Mouse (Mus musculus): ENCODE measurements around the gene Cct4. TPM values are rescaled to one million over a fixed set of nuclear protein-coding genes. Genes with fewer than 3 reads are reported as not detected.

Cct4 gene
- polyA plus RNA-seq (2014; fragmentation: Illumina TruSeq; extraction: RNeasy Lipid Tissue Mini Kit (QIAGEN cat#74804); ENCODE audit: low read depth, low replicate concordance) = 397 TPM

GRCm38 (mm10) chr11:22990393-22991126 is at the start of gene Cct4:
Gene Cct4 (plus strand): TSS chr11:22990519.

GRCm38 (mm10) chr11:22971835-22972709 is 18.2 kb upstream of the Cct4 start, which contains the start of gene Zrsr1:
Gene Zrsr1 (plus strand): TSS chr11:22972005.

GRCm38 (mm10) chr11:22981984-22982757 is 8.1 kb upstream of the Cct4 start, which contains the start of the genes Gm28048 and Commd1:
Gene Gm28048 (minus strand): TSS chr11:22982090.
Gene Commd1 (minus strand): TSS chr11:22982382.

GRCm38 (mm10) chr11:23007481-23008180 is 17.3 kb downstream of the Cct4 start, which contains the start of gene Fam161a:
Gene Fam161a (plus strand): TSS chr11:23007531.

Other genes with a start within 250 kb of the Cct4 start
- gene B3gnt2, start 129.6 kb upstream of the Cct4 start, polyA plus RNA-seq (2014; fragmentation: Illumina TruSeq; extraction: RNeasy Lipid Tissue Mini Kit (QIAGEN cat#74804); ENCODE audit: low read depth, low replicate concordance) = 41.5 TPM
- gene Zrsr1, start 18.5 kb upstream of the Cct4 start, polyA plus RNA-seq (2014; fragmentation: Illumina TruSeq; extraction: RNeasy Lipid Tissue Mini Kit (QIAGEN cat#74804); ENCODE audit: low read depth, low replicate concordance) = 65.2 TPM
- gene Gm28048, start 8.4 kb upstream of the Cct4 start, polyA plus RNA-seq (2014; fragmentation: Illumina TruSeq; extraction: RNeasy Lipid Tissue Mini Kit (QIAGEN cat#74804); ENCODE audit: low read depth, low replicate concordance) = 187 TPM
- 72.3 TPM for gene Commd1, start 8.1 kb upstream of the Cct4 start, polyA plus RNA-seq (2014; fragmentation: Illumina TruSeq; extraction: RNeasy Lipid Tissue Mini Kit (QIAGEN cat#74804); ENCODE audit: low read depth, low replicate concordance)
- 17.3 TPM for gene Fam161a, start 17.0 kb downstream of the Cct4 start, polyA plus RNA-seq (2014; fragmentation: Illumina TruSeq; extraction: RNeasy Lipid Tissue Mini Kit (QIAGEN cat#74804); ENCODE audit: low read depth, low replicate concordance)